Comparison of ENCODE assay signal across 19 mouse cellular contexts in genomic region chr8:128284816-128285215, GRCm38 (mm10).
DNase-seq lines count a peak whose midpoint lies in the region; ATAC-seq lines count a peak whose summit lies in the region.
"Had no signal": no experiment of that assay in that cellular context is flagged by ENCODE, and none has a peak within 500 bp of the region (broad histone marks: within the 10 kb centered on the region; RNA-seq: fewer than 3 reads in every experiment).

No protein-coding gene starts in this region.

- WGBS in large intestine, adult 2 months: 18% methylated on average over 3 of the region's 3 CpGs

- DNase-seq in 416B (ENCODE audit: low read depth): peak; percentile 94
- peak; percentile 31 for DNase-seq in large intestine, adult 2 months (ENCODE audit: low read depth, low spot score)
- DNase-seq in cerebellum, adult 11 months: no peak
- DNase-seq in kidney, adult 8-10 months: no peak
- no peak for DNase-seq in frontal cortex, postnatal 14 days (ENCODE audit: low spot score in 2 of 2)
- DNase-seq: adrenal gland, postnatal 10 days; adrenal gland, postnatal 36 days; cerebellum, adult 2 months; cerebellum, adult 9-11 months; cerebellum, postnatal 25 days; embryo, embryonic 11 days; gastrocnemius, postnatal 10 days; gastrocnemius, postnatal 36 days; heart, adult 18-20 months; heart, postnatal 10 days; heart, postnatal 4 days had no signal

- ATAC-seq in common myeloid progenitor, adult 5-6 weeks (replicated peaks; ENCODE audit: low read depth, poor library complexity, severe bottlenecking): peak; percentile 53
- ATAC-seq: activated CD4-positive, CD25-positive, alpha-beta regulatory T cell, adult 4 months; forebrain, embryonic 15.5 days had no signal

Comparison
In these comparisons a context has a peak if more than half of its experiments do, and no peak if none do; other contexts are left out.
1. DNase-seq: peak in 416B (single experiment) and large intestine, adult 2 months (single experiment); none in cerebellum, adult 11 months (single experiment), kidney, adult 8-10 months (0 of 2) and frontal cortex, postnatal 14 days (0 of 2).